Mouse (Mus musculus): Measurements from ENCODE around the gene Scyl1.

Gene Scyl1

GRCm38 (mm10) chr19:5787920-5788319 lies 16.7 kb upstream of the Scyl1 start:
- DNase-seq (ENCODE audit: low read depth, low spot score), result no peak

DNA sequence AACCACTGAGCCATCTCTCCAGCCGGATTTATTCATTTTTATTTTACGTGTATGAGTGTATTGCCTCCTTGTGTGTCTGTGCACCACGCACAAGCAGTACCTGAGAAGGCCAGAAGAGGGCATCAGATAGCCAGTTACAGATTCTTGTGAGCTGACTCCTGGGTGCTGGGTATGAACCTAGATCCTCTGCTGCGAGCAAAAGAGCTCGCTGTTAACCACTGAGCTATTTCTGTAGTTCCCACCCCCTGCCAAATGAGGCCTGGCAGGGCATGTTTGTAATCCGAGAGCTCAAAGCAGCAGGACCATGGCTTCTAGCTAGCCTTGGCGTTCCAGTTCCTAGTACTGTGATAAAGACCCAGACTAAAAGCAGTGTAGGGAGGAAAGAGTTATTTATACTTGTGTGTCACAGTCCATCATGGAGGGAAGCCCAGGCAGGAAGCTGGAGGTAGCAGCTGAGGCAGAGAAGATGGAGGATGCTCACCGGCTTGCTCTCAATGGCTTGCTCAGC lies 16.0 kb upstream of the Scyl1 start:
- peak; percentile 96 for DNase-seq (ENCODE audit: low read depth, low spot score)

DNA sequence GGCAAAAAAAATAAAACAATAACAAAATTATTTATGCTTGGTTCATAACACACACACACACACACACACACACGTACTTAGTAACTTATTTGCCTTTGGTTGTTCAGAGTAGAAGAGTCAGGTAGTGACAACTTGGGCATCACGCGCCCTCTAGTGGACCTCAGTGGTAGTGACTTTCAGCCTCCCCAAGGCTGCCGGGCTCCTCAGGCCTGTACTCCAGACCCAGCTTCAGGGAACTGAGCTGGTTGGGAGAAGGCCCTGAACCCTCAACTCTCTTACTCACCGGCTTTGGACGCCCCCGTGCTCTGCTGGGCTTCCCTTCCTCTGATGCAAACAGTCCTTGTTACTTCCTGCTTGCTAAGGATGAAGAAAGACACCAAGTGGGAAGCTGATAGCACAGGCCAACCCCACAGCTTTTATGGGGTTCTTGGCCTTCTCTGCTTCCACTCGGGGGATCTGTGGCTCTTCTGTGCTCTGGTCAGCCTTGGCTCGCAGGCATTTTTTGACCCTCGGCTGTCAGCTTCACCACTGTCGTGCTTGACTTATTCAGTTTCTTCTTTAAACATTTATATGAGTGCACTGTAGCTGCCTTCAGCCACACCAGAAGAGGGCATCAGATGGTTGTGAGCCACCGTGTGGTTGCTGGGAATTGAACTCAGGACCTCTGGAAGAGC lies 15.4 kb upstream of the Scyl1 start:
- peak; percentile 92 for DNase-seq (ENCODE audit: low read depth, low spot score)

DNA sequence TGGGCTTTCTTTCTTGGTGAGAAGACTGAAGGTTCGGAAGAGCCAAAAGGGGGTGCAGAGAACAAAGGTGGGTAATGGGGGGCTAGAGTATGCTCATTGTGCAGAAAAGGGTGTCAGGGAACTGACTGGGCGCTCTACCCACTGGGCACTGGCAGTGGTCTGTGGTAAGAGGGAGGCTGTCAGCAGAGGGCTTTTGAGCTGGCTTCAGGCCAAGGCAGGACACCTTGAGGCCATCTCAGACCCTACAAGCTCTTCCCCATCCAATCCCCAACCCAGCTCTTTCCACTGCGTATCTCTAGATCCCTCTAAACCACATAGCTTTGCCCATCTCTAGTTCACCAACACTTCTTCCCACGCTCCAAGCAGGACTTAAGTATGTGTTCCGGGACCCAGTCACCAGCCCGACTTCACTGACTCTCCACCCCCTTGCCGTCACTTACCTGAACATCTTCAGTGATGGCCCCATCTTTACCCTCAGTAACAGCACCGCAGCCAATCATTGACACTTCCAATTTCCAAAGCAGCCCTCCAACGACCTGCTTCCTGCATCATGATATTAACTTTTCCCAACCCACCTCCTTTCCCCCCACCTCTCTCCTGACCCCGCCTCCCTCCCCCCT lies 13.8 kb upstream of the Scyl1 start:
- DNase-seq (ENCODE audit: low read depth, low spot score), result no peak

DNA sequence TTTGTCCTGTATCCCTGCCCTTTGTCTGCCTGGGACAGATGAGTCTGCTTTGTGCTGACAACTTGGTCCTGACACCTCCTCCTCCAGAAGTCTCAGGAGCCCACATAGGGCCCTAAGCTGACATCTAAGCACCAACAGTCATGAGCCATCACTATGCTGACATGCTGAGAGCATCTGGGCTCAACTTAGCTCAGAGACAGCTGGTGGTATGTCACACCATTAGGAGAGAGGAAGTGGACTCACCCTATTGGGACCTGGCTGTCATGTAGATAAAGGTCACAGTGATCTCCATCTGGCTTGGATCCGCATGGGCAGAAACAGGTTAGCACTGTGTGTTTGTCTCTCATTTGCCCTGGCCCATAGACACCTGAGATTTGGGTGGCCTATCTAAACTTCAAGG lies 10.9 kb upstream of the Scyl1 start:
- DNase-seq (ENCODE audit: low read depth, low spot score), result no peak

DNA sequence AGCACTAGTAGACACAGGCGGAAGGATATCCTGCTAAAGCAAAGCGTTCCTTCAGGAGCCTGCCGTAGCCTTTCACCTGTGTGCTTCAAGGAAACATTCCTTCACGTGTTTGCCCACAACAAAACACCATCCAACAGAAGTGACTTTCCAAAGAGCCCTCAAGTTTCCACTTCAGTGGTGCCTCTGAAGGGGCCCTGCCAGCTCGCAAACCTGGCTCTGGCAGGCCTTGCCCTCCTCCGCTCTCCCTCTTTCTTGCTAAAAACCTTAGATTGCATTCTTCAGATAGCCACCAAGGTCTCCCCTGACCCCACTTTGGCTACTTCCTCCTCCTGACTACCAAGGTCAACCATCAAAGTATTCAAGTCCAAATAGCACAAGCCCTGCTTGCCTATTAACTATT lies 10.3 kb upstream of the Scyl1 start:
- DNase-seq (ENCODE audit: low read depth, low spot score), result no peak

DNA sequence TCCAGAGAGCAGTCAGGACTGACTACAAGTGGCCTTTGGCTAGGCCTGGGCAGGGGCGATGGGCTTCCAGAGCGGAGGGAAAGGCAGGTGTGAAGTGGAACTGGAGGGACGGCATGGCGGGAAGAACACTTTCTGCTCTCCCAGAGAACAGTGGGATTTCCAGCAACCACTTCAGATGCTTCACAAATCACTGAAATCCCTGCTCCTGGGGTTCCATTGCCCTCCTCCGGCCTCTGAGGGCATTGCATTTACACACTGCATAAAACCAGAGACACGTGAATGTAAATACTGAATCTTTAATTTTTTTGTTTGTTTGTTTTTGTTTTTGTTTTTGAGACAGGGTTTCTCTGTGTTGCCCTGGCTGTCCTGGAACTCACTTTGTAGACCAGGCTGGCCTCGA lies 9.0 kb upstream of the Scyl1 start:
- peak; percentile 62 for DNase-seq (ENCODE audit: low read depth, low spot score)

GRCm38 (mm10) chr19:5778312-5778711 lies 7.1 kb upstream of the Scyl1 start:
- DNase-seq (ENCODE audit: low read depth, low spot score), result no peak

DNA sequence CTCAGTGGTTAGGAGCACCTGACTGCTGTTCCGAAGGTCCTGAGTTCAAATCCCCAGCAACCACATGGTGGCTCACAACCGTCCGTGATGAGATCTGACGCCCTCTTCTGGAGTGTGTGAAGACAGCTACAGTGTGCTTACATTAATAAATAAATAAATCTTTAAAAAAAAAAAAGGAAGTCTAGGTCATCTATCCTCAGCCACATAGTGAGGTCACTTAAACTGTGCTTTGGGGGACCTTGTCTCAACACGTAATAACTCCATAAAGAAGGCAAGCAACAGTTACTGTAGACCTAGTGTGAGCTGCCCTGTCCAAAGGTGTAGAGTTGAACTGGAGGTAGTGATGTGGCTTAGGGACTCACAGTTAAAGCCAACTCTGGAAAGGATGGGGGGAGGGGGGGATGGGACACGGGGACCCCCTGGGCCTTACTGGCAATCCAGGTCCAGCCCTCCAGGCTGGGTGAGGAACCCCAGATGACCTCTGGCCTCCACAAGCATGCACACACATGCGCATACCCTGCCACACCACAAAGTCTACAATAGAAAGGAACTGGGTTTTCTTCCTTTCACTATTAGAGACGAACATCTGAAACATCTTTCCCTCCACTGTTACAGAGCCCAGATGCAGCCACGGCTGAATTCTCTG lies 6.3 kb upstream of the Scyl1 start:
- no peak for DNase-seq (ENCODE audit: low read depth, low spot score)

GRCm38 (mm10) chr19:5770311-5770710 lies 908 bp downstream of the Scyl1 start:
- DNase-seq (ENCODE audit: low read depth, low spot score), result no peak

DNA sequence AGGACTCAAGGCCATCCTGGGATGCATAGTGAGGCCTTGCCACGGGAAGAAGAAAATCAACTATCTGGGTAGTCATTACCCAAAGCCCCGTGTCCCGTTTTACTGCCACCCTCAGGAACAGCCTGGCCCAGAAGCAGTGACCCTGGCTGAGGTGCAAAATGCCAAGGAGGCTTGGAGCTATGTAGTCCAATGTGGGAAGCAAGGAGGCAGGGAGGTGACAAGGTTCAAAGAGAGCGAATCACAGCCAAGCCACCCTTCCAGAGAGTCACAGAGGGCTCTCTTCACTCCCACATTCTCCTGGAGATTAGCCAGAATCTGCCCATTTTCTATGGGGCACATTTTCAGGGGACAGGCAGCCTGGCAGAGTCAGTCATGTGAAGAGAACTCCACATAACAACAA lies 3.9 kb downstream of the Scyl1 start:
- no peak for DNase-seq (ENCODE audit: low read depth, low spot score)

GRCm38 (mm10) chr19:5763163-5763562 lies 8.1 kb downstream of the Scyl1 start:
- no peak for DNase-seq (ENCODE audit: low read depth, low spot score)

DNA sequence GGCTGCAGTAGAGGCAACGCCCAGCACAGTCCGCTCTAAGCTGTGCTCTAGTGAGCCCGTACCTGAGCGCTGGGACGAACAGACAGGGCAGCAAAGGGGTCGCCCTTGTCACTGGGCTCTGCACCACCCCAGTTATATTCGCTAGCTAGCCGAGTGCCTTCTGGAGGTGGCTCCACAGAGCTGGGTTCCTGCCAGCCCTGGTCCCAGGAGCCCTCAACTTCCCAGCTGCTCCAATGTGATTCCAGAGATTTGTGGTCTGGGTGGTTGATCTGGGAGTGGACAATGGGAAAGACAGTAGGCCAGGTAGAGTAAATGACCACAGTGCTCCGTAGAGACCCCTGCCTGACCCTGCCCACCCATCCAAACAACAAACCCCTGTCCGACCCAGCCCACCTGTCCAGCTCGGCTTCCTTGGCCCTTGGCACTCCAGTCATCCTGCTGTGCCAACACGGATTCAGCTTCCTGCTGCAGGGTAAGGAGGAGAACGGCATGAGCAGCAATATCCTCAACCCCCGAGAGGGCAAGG lies 12.3 kb downstream of the Scyl1 start:
- DNase-seq (ENCODE audit: low read depth, low spot score), result no peak

DNA sequence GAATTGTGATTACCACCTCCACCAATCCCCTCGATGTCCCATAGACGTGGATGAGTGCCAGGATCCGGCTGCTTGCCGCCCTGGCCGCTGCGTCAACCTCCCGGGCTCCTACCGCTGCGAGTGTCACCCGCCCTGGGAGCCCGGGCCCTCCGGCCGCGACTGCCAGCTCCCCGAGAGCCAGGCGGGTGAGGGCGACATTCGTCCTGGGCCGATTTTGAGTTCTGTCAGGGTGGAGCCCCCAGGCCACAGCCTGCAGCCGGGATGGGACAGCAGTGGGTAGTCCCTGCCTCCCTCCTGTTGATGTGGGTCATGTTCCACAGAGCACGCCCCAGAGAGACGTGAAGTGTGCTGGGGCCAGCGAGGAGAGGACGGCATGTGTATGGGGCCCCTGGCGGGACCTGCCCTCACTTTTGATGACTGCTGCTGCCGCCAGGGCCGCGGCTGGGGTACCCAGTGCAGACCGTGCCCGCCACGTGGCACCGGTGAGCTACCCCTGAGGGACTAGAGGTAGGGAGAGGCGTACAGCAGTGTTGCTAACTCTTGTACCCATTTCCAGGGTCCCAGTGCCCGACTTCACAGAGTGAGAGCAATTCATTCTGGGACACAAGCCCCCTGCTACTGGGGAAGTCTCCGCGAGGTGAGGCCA lies 14.1 kb downstream of the Scyl1 start:
- no peak for DNase-seq (ENCODE audit: low read depth, low spot score)

DNA sequence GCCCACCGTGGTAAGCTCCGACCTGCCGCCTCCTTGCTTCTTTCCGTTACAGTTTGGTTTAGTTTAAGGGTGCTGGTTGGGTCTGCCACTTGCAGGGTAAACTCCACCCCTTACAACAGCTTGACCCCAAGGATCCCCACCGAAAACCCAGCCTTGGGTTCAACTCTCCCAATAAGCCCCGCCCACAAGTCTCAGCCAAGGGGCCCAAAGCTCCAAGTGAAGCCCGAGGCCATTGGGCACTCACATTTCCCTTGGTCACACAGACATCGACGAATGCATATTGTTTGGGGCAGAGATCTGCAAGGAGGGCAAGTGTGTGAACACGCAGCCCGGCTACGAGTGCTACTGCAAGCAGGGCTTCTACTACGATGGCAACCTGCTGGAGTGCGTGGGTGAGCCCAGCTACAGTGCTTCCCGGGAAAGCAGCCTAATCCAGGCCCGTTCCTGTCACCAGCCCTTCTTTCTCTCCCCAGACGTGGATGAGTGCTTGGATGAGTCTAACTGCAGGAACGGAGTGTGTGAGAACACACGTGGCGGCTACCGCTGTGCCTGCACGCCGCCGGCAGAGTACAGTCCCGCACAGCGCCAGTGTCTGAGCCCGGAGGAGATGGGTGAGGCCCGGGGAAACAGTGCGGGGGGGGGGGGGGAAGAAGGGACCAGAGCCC lies 14.8 kb downstream of the Scyl1 start:
- peak; percentile 93 for DNase-seq (ENCODE audit: low read depth, low spot score)

DNA sequence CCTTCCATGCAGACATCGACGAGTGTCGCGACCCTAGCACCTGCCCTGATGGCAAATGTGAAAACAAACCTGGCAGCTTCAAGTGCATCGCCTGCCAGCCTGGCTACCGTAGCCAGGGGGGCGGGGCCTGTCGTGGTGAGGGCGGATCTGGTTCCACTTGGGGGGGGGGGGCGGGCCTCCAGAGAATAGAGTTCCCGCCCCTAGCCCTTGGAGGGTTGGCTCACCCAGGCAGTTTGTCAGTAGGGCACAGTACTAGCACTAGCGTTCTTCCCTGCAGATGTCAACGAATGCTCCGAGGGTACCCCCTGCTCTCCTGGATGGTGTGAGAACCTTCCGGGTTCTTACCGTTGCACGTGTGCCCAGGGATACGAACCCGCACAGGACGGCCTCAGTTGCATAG lies 19.5 kb downstream of the Scyl1 start:
- no peak for DNase-seq (ENCODE audit: low read depth, low spot score)

DNA sequence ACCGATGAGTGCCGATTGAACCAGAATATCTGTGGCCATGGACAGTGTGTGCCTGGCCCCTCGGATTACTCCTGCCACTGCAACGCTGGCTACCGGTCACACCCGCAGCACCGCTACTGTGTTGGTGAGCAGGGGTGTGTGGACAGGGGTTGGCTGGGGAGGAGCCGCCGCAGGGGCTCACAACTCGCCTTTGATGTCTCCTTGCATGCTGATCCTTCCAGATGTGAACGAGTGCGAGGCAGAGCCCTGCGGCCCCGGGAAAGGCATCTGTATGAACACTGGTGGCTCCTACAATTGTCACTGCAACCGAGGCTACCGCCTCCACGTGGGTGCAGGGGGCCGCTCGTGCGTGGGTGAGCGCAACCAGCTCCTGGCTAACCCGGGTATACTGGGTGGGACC lies 20.3 kb downstream of the Scyl1 start:
- no peak for DNase-seq (ENCODE audit: low read depth, low spot score)

GRCm38 (mm10) chr19:5749476-5749875 lies 21.7 kb downstream of the Scyl1 start:
- peak; percentile 80 for DNase-seq (ENCODE audit: low read depth, low spot score)

GRCm38 (mm10) chr19:5746907-5747363 lies 24.3 kb downstream of the Scyl1 start:
- DNase-seq (ENCODE audit: low read depth, low spot score), result no peak

GRCm38 (mm10) chr19:5745756-5746710 lies 25.2 kb downstream of the Scyl1 start:
- peak; percentile 76 for DNase-seq (ENCODE audit: low read depth, low spot score)

Data from brain, adult 2 months (tissue).